ENCODE assay signal across 28 mouse cellular contexts in the genomic region with DNA sequence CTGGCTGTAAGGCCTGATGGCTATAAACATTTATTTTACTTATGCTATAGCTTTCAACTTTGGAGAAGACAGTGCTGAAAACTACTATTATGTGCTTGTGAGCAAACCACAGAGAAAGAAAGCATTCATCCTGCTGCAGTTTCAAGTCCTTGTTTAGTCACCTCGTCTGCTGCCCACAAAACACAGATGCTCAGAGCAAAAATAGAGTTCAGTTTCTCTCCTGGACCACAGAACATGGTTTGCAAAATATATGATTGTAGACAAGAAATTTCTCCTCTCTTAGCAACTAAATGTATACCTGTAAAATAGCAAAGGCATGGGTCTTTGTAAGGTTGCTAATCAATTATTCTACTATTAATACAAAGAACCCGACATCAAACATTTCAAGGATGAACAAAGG.
A peak's percentile ranks its signal among the peaks of the same experiment; 100 is the strongest.
DNase-seq lines count a peak whose midpoint lies in the region; TF ChIP-seq lines count a peak whose summit lies in the region.
"Had no signal": no experiment of that assay in that cellular context is flagged by ENCODE, and none has a peak within 500 bp of the region (broad histone marks: within the 10 kb centered on the region; RNA-seq: fewer than 3 reads in every experiment).

No protein-coding gene starts in this region.

- H3K27ac ChIP-seq in left cerebral cortex, adult 2 months = no peak overlapping the region
- H3K27ac ChIP-seq in kidney, adult 2 months (ENCODE audit: insufficient read depth, low read depth, low read length) = no peak overlapping the region
- H3K27ac ChIP-seq: embryonic facial prominence, embryonic 12.5 days; heart, embryonic 10.5 days; heart, embryonic 15.5 days; kidney, postnatal 0 days; liver, embryonic 15.5 days had no signal

- TF ChIP-seq POLR2A in kidney, adult 2 months (IDR thresholded peaks at IDR 0.05; ENCODE audit: low read depth, low read length) = no peak

- no peaks in the 10 kb centered on the region for H3K27me3 ChIP-seq in kidney, adult 2 months (replicated peaks; ENCODE audit: control insufficient read depth, insufficient read depth, low read length)
- H3K27me3 ChIP-seq: embryonic facial prominence, embryonic 12.5 days; heart, embryonic 15.5 days; liver, embryonic 15.5 days; Patski had no signal

- H3K36me3 ChIP-seq in kidney, adult 2 months (ENCODE audit: control insufficient read depth, insufficient read depth, low read length) = no peaks in the 10 kb centered on the region
- H3K36me3 ChIP-seq: embryonic facial prominence, embryonic 12.5 days; heart, embryonic 10.5 days; heart, embryonic 15.5 days; liver, embryonic 15.5 days had no signal

- H3K4me1 ChIP-seq in kidney, adult 2 months (ENCODE audit: control insufficient read depth, insufficient read depth, low read length) = no peaks in the 10 kb centered on the region
- H3K4me1 ChIP-seq: embryonic facial prominence, embryonic 12.5 days; heart, embryonic 10.5 days; heart, embryonic 15.5 days; liver, embryonic 15.5 days had no signal

- 76% methylated on average over 2 of the region's 2 CpGs for WGBS in kidney, adult 2 months

- intact Hi-C loops in left cerebral cortex, adult 2 months (cut with DNase I) = loop anchor here (2.0 to 5.0 kb wide), 2 partner anchors 212 to 712 kb away; no protein-coding TSS in a partner anchor
- intact Hi-C loops in left cerebral cortex, postnatal 14 days (cut with DNase I) = no loop called here

- peak; percentile 6 for DNase-seq in left cerebral cortex, adult 11 months (ENCODE audit: low spot score)
- DNase-seq in left cerebral cortex, adult 2 months (ENCODE audit: extremely low spot score in 1 of 2, low spot score in 2 of 2) = no peak
- peak; percentile 11 for DNase-seq in right cerebral cortex, postnatal 25 days
- DNase-seq in right cerebral cortex, postnatal 14 days = no peak
- peak; percentile 11 to 17 for DNase-seq in left cerebral cortex, postnatal 14 days (ENCODE audit: low spot score in 2 of 2)
- DNase-seq in kidney, adult 2 months = no peak
- no peak for DNase-seq in spleen, adult 12 weeks (ENCODE audit: low spot score)
- DNase-seq: adrenal gland, postnatal 10 days; cerebellum, adult 11 months; cerebellum, adult 9-10 months; cerebellum, postnatal 36 days; embryo, embryonic 11 days; gastrocnemius, postnatal 25 days; heart, adult 11 months; kidney, adult 8-10 months; liver; lung, embryonic 14.5 days; lung, postnatal 14 days; midbrain, embryonic 14.5 days; spleen, adult 18-20 months; thymus, adult 18-20 months; thymus, postnatal 4 days had no signal

- no peak overlapping the region for H3K4me3 ChIP-seq in left cerebral cortex, adult 2 months
- H3K4me3 ChIP-seq in kidney, adult 2 months (ENCODE audit: insufficient read depth, low read depth, low read length) = no peak overlapping the region
- H3K4me3 ChIP-seq: embryonic facial prominence, embryonic 12.5 days; heart, embryonic 10.5 days; heart, embryonic 15.5 days; liver, embryonic 15.5 days had no signal

- no peak for TF ChIP-seq CTCF in left cerebral cortex, adult 2 months (IDR thresholded peaks at IDR 0.05)
- no peak for TF ChIP-seq CTCF in kidney, adult 2 months (conservative IDR thresholded peaks at IDR 0.05; ENCODE audit: insufficient read depth, insufficient read length, low read depth, low read length)

Comparison
In these comparisons a context has a peak if more than half of its experiments do, and no peak if none do; other contexts are left out.
1. DNase-seq: peak in left cerebral cortex, adult 11 months (single experiment), right cerebral cortex, postnatal 25 days (single experiment) and left cerebral cortex, postnatal 14 days (2 of 2); none in left cerebral cortex, adult 2 months (0 of 2), right cerebral cortex, postnatal 14 days (single experiment), kidney, adult 2 months (single experiment) and spleen, adult 12 weeks (single experiment).